Mouse (Mus musculus) megakaryocyte, embryonic 14.5 days (primary cell): ENCODE measurements around the gene Rpl37a.

ENCODE experiments used
- FLI1 ChIP-seq: IDR thresholded peaks from 2 replicates; pipeline ENCODE4 v1.6.1; 2012; ENCODE audit warnings: low read length, inconsistent platforms, mixed read lengths
- GATA1 ChIP-seq: IDR thresholded peaks from 3 replicates; pipeline ENCODE4 v1.6.1; 2012; ENCODE audit warnings: mixed read lengths, low read length, inconsistent platforms, borderline replicate concordance

DNA sequence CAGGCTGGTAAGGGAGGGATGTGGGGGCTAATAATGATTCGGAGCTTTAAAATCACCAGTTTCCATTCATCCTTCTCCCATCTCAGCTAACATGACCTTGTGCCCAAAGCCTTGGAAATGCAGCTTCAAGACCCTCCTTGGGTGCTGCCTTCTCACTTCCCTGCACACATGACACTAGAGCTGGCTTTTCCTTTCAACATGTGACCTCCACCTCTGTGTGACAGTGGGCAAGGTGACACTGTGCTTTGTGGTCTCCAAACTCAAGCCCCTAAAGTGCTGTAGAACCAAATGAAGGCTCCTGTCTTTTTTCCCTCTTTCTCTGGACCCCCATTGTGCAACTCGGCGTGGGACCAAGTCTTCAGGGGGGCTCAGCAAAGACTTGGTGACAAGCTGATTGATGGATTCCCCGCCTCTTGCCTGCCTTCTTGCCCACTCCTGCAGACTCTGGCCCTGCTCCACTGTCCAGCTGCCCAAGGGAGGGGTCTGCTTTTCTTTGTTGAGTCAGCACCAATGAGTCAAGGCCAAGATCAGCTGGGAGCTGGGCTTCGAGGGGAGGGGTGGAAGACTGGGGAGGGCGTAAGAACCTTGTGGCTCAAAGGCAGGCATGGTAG is 9.1 kb downstream of the Rpl37a start:
- TF ChIP-seq GATA1, result no peak
- no peak for TF ChIP-seq FLI1
